Mouse (Mus musculus) testis, adult 2 months (tissue): ENCODE measurements at regions not wholly inside any gene's neighbourhood (a gene's known extent, or its start where the extent isn't known, plus 50 kb on each side); places are given as distances from the start of the nearest gene placed in this dataset.

ENCODE experiments used
- H3K27ac ChIP-seq: fragments of 200-500 bp; 2 replicates; pipeline ENCODE4 v1.5.1; 2012; ENCODE audit warnings: low read depth, low read length; ENCODE audit not compliant: control insufficient read depth, insufficient read depth
- H3K27me3 ChIP-seq: fragments of 200-500 bp; 2 replicates; pipeline ENCODE4 v1.6.1; 2012; ENCODE audit warnings: mild to moderate bottlenecking, low read length, moderate library complexity; ENCODE audit not compliant: control insufficient read depth, insufficient read depth
- H3K36me3 ChIP-seq: fragments of 200-500 bp; 2 replicates; pipeline ENCODE4 v1.6.1; 2012; ENCODE audit warnings: mild to moderate bottlenecking, low read length; ENCODE audit not compliant: control insufficient read depth, insufficient read depth
- H3K4me1 ChIP-seq: fragments of 200-500 bp; 2 replicates; pipeline ENCODE4 v1.6.1; 2012; ENCODE audit warnings: low read length; ENCODE audit not compliant: control insufficient read depth, insufficient read depth
- H3K4me3 ChIP-seq: fragments of 200-500 bp; 2 replicates; pipeline ENCODE4 v1.5.1; 2012; ENCODE audit warnings: low read depth, mild to moderate bottlenecking, low read length, moderate library complexity, mixed read lengths; ENCODE audit not compliant: control insufficient read depth
- CTCF ChIP-seq: fragments of 200-500 bp; IDR thresholded peaks from 2 replicates; pipeline ENCODE4 v1.5.1; 2012; ENCODE audit warnings: low read depth, mild to moderate bottlenecking, inconsistent platforms, low read length, moderate library complexity; ENCODE audit not compliant: control insufficient read depth, insufficient read depth, insufficient replicate concordance
- POLR2A ChIP-seq: fragments of 200-500 bp; IDR thresholded peaks from 2 replicates; pipeline ENCODE4 v1.6.1; 2012; ENCODE audit warnings: low read depth, mild to moderate bottlenecking, inconsistent platforms, low read length, moderate library complexity; ENCODE audit not compliant: control insufficient read depth

- Histone ChIP-seq H3K36me3 (no peaks in the 10 kb centered on the region), H3K4me3 (no peak overlapping the region), H3K27me3 (no peaks in the 10 kb centered on the region), H3K27ac (no peak overlapping the region), H3K4me1 (no peaks in the 10 kb centered on the region; the same call in 1 of the 2 replicates)
- TF ChIP-seq CTCF (no peak), POLR2A (no peak)
These were observed 109.0 kb downstream of the Dll1 start for GRCm38 (mm10) chr17:15267721-15268120.

GRCm38 (mm10) chr17:15259427-15260101, 117.1 kb downstream of the Dll1 start:
- Histone ChIP-seq H3K27me3 (no peaks in the 10 kb centered on the region), H3K36me3 (no peaks in the 10 kb centered on the region), H3K4me3 (no peak overlapping the region), H3K4me1 (no peaks in the 10 kb centered on the region), H3K27ac (no peak overlapping the region)
- no peak for TF ChIP-seq POLR2A
- TF ChIP-seq CTCF, result no peak

- Histone ChIP-seq H3K4me3 (no peak overlapping the region), H3K36me3 (no peaks in the 10 kb centered on the region), H3K27me3 (no peaks in the 10 kb centered on the region), H3K27ac (no peak overlapping the region), H3K4me1 (no peaks in the 10 kb centered on the region)
- no peak for TF ChIP-seq POLR2A
- TF ChIP-seq CTCF, result no peak
These were observed 120.8 kb downstream of the Dll1 start for GRCm38 (mm10) chr17:15255874-15256273.

- no peak overlapping the region for H3K4me3 ChIP-seq
- TF ChIP-seq CTCF (no peak), POLR2A (no peak)
- H3K4me1 ChIP-seq, result no peaks in the 10 kb centered on the region
- no peak overlapping the region for H3K27ac ChIP-seq
- H3K27me3 ChIP-seq, result no peaks in the 10 kb centered on the region
- no peaks in the 10 kb centered on the region for H3K36me3 ChIP-seq
These were observed 122.9 kb downstream of the Dll1 start for GRCm38 (mm10) chr17:15253785-15254184.

- no peaks in the 10 kb centered on the region for H3K27me3 ChIP-seq
- TF ChIP-seq POLR2A, result no peak
- no peak for TF ChIP-seq CTCF
- no peak overlapping the region for H3K27ac ChIP-seq
- H3K36me3 ChIP-seq, result no peaks in the 10 kb centered on the region
- H3K4me3 ChIP-seq, result no peak overlapping the region
- no peaks in the 10 kb centered on the region for H3K4me1 ChIP-seq
These were observed 123.4 kb downstream of the Dll1 start for GRCm38 (mm10) chr17:15253271-15253670.

GRCm38 (mm10) chr17:15252187-15252586, 124.5 kb downstream of the Dll1 start:
- H3K27me3 ChIP-seq, result no peaks in the 10 kb centered on the region
- H3K4me1 ChIP-seq, result peaks cover 3% of the 10 kb centered on the region; the same call in 1 of the 2 replicates
- TF ChIP-seq POLR2A (no peak), CTCF (no peak)
- no peaks in the 10 kb centered on the region for H3K36me3 ChIP-seq
- H3K27ac ChIP-seq, result no peak overlapping the region
- H3K4me3 ChIP-seq, result no peak overlapping the region

GRCm38 (mm10) chr17:15251641-15252040, 125.0 kb downstream of the Dll1 start:
- Histone ChIP-seq H3K4me3 (no peak overlapping the region), H3K36me3 (no peaks in the 10 kb centered on the region), H3K27me3 (no peaks in the 10 kb centered on the region), H3K4me1 (peaks cover 3% of the 10 kb centered on the region; the same call in 1 of the 2 replicates), H3K27ac (no peak overlapping the region)
- no peak for TF ChIP-seq POLR2A
- TF ChIP-seq CTCF, result no peak

GRCm38 (mm10) chr17:15248417-15248791, 128.3 kb downstream of the Dll1 start:
- Histone ChIP-seq H3K27ac (no peak overlapping the region), H3K4me3 (peak overlapping the region; percentile 76), H3K4me1 (peaks cover 3% of the 10 kb centered on the region; the same call in 1 of the 2 replicates), H3K27me3 (no peaks in the 10 kb centered on the region), H3K36me3 (no peaks in the 10 kb centered on the region)
- no peak for TF ChIP-seq POLR2A
- no peak for TF ChIP-seq CTCF
